Mouse (Mus musculus): ENCODE measurements around the gene Cd48. TPM values are rescaled to one million over a fixed set of nuclear protein-coding genes. Genes with fewer than 3 reads are reported as not detected.

The Cd48 gene
- not detected for polyA plus RNA-seq (2021)

- ATAC-seq: no peak
- CTCF ChIA-PET: no interaction called here
- POLR2A ChIA-PET: no interaction called here
- DNase-seq (ENCODE audit: low read depth, low spot score): no peak
- H3K27me3 ChIP-seq: no peaks in the 10 kb centered on the region
- TF ChIP-seq CTCF (IDR thresholded peaks at IDR 0.05): no peak
- in situ Hi-C loops (cut with MboI; ENCODE audit: low pct_unique_long_range_greater_than_20kb): no loop called here
These were observed at the start of gene Cd48 for GRCm38 (mm10) chr1:171681531-171682299. Gene Cd48, plus strand, starts transcription at chr1:171682009.

- ChIA-PET POLR2A (no interaction called here), CTCF (no interaction called here)
- DNase-seq (ENCODE audit: low read depth, low spot score): no peak
- TF ChIP-seq CTCF (IDR thresholded peaks at IDR 0.05): no peak
- in situ Hi-C loops (cut with MboI; ENCODE audit: low pct_unique_long_range_greater_than_20kb): no loop called here
- no peak for ATAC-seq
- H3K27me3 ChIP-seq: no peaks in the 10 kb centered on the region
These were observed 46.1 kb upstream of the Cd48 start for GRCm38 (mm10) chr1:171635696-171636095.

GRCm38 (mm10) chr1:171637101-171637500 is 44.7 kb upstream of the Cd48 start:
- H3K27me3 ChIP-seq: no peaks in the 10 kb centered on the region
- TF ChIP-seq CTCF (IDR thresholded peaks at IDR 0.05): no peak
- DNase-seq (ENCODE audit: low read depth, low spot score): no peak
- ChIA-PET CTCF (no interaction called here), POLR2A (no interaction called here)
- in situ Hi-C loops (cut with MboI; ENCODE audit: low pct_unique_long_range_greater_than_20kb): no loop called here
- ATAC-seq: no peak

GRCm38 (mm10) chr1:171638686-171639085 is 43.1 kb upstream of the Cd48 start:
- no peaks in the 10 kb centered on the region for H3K27me3 ChIP-seq
- no peak for ATAC-seq
- ChIA-PET CTCF (no interaction called here), POLR2A (no interaction called here)
- in situ Hi-C loops (cut with MboI; ENCODE audit: low pct_unique_long_range_greater_than_20kb): no loop called here
- DNase-seq (ENCODE audit: low read depth, low spot score): no peak
- no peak for TF ChIP-seq CTCF (IDR thresholded peaks at IDR 0.05)

- CTCF ChIA-PET: no interaction called here
- TF ChIP-seq CTCF (IDR thresholded peaks at IDR 0.05): no peak
- DNase-seq (ENCODE audit: low read depth, low spot score): no peak
- no peaks in the 10 kb centered on the region for H3K27me3 ChIP-seq
- in situ Hi-C loops (cut with MboI; ENCODE audit: low pct_unique_long_range_greater_than_20kb): no loop called here
- POLR2A ChIA-PET: no interaction called here
- ATAC-seq: no peak
These were observed 41.0 kb upstream of the Cd48 start for GRCm38 (mm10) chr1:171640796-171641195.

GRCm38 (mm10) chr1:171643612-171644011 is 38.2 kb upstream of the Cd48 start:
- CTCF ChIA-PET: no interaction called here
- POLR2A ChIA-PET: no interaction called here
- no peaks in the 10 kb centered on the region for H3K27me3 ChIP-seq
- TF ChIP-seq CTCF (IDR thresholded peaks at IDR 0.05): no peak
- ATAC-seq (no peak), DNase-seq (ENCODE audit: low read depth, low spot score) (no peak)
- in situ Hi-C loops (cut with MboI; ENCODE audit: low pct_unique_long_range_greater_than_20kb): no loop called here

- DNase-seq (ENCODE audit: low read depth, low spot score): no peak
- in situ Hi-C loops (cut with MboI; ENCODE audit: low pct_unique_long_range_greater_than_20kb): no loop called here
- H3K27me3 ChIP-seq: no peaks in the 10 kb centered on the region
- no peak for TF ChIP-seq CTCF (IDR thresholded peaks at IDR 0.05)
- ChIA-PET POLR2A (no interaction called here), CTCF (no interaction called here)
- no peak for ATAC-seq
These were observed 35.3 kb upstream of the Cd48 start for GRCm38 (mm10) chr1:171646429-171646940.

- TF ChIP-seq CTCF (IDR thresholded peaks at IDR 0.05): no peak
- ChIA-PET POLR2A (no interaction called here), CTCF (no interaction called here)
- in situ Hi-C loops (cut with MboI; ENCODE audit: low pct_unique_long_range_greater_than_20kb): no loop called here
- no peaks in the 10 kb centered on the region for H3K27me3 ChIP-seq
- ATAC-seq (no peak), DNase-seq (ENCODE audit: low read depth, low spot score) (no peak)
These were observed 34.1 kb upstream of the Cd48 start for GRCm38 (mm10) chr1:171647716-171648115.

- ChIA-PET POLR2A (no interaction called here), CTCF (no interaction called here)
- in situ Hi-C loops (cut with MboI; ENCODE audit: low pct_unique_long_range_greater_than_20kb): no loop called here
- no peak for TF ChIP-seq CTCF (IDR thresholded peaks at IDR 0.05)
- ATAC-seq: no peak
- no peak for DNase-seq (ENCODE audit: low read depth, low spot score)
- no peaks in the 10 kb centered on the region for H3K27me3 ChIP-seq
These were observed 33.0 kb upstream of the Cd48 start for GRCm38 (mm10) chr1:171648840-171649239.

GRCm38 (mm10) chr1:171652734-171653133 is 29.1 kb upstream of the Cd48 start, which contains the start of gene Slamf7:
Gene Slamf7, minus strand, starts transcription at chr1:171653035.
- H3K27me3 ChIP-seq: no peaks in the 10 kb centered on the region
- no peak for TF ChIP-seq CTCF (IDR thresholded peaks at IDR 0.05)
- no peak for DNase-seq (ENCODE audit: low read depth, low spot score)
- no peak for ATAC-seq
- ChIA-PET CTCF (no interaction called here), POLR2A (no interaction called here)
- in situ Hi-C loops (cut with MboI; ENCODE audit: low pct_unique_long_range_greater_than_20kb): no loop called here

GRCm38 (mm10) chr1:171658561-171658991 is 23.2 kb upstream of the Cd48 start:
- no peak for TF ChIP-seq CTCF (IDR thresholded peaks at IDR 0.05)
- POLR2A ChIA-PET: no interaction called here
- CTCF ChIA-PET: interaction anchor here (1.6 kb wide), 1 partner anchor 45 kb away, joined by 3 read pairs; no protein-coding TSS in a partner anchor
- in situ Hi-C loops (cut with MboI; ENCODE audit: low pct_unique_long_range_greater_than_20kb): no loop called here
- ATAC-seq: no peak
- H3K27me3 ChIP-seq: no peaks in the 10 kb centered on the region
- DNase-seq (ENCODE audit: low read depth, low spot score): no peak

GRCm38 (mm10) chr1:171660423-171660822 is 21.4 kb upstream of the Cd48 start:
- ATAC-seq: no peak
- CTCF ChIA-PET: no interaction called here

More at GRCm38 (mm10) chr1:171660423-171660822, 21.4 kb upstream of the Cd48 start:
- in situ Hi-C loops (cut with MboI; ENCODE audit: low pct_unique_long_range_greater_than_20kb): no loop called here
- DNase-seq (ENCODE audit: low read depth, low spot score): no peak
- TF ChIP-seq CTCF (IDR thresholded peaks at IDR 0.05): no peak
- H3K27me3 ChIP-seq: no peaks in the 10 kb centered on the region
- POLR2A ChIA-PET: no interaction called here

Measured in Patski (cell line).